Mouse (Mus musculus): ENCODE results near the gene Slc17a3.

GRCm38 (mm10) chr13:23806422-23807052, 32.7 kb upstream of the Slc17a3 start, which contains the start of gene Slc17a2:
- TF ChIP-seq CTCF (IDR thresholded peaks at IDR 0.05; ENCODE audit: borderline replicate concordance, extremely low read depth, insufficient read depth, insufficient read length) (no peak), POLR2A (IDR thresholded peaks at IDR 0.05; ENCODE audit: borderline replicate concordance, extremely low read depth, insufficient read depth, insufficient read length, poor library complexity, severe bottlenecking) (no peak)

Data from brain, embryonic 14.5 days (tissue).